Mouse (Mus musculus) olfactory bulb, adult 2 months (tissue): ENCODE results near the gene Ccdc84. TPM values are rescaled to one million over a fixed set of nuclear protein-coding genes. Genes with fewer than 3 reads are reported as not detected.
"Not testable (repeated sequence)": the region's sequence is repeated elsewhere in the genome, so short reads cannot be mapped to it uniquely, and the experiment has no call there.

Source experiments
- H3K27ac ChIP-seq: fragments of 200-500 bp; 2 replicates; pipeline ENCODE4 v1.5.1; 2012; ENCODE audit warnings: low read depth, low read length; ENCODE audit not compliant: insufficient read depth
- H3K4me1 ChIP-seq: fragments of 200-500 bp; 2 replicates; pipeline ENCODE4 v1.6.1; 2012; ENCODE audit warnings: low read length; ENCODE audit not compliant: control insufficient read depth, insufficient read depth
- H3K4me3 ChIP-seq: fragments of 200-500 bp; 2 replicates; pipeline ENCODE4 v1.5.1; 2012; ENCODE audit warnings: mild to moderate bottlenecking, low read depth, low read length, moderate library complexity; ENCODE audit not compliant: insufficient read depth
- CTCF ChIP-seq: fragments of 200-500 bp; IDR thresholded peaks from 2 replicates; pipeline ENCODE4 v1.5.1; 2012; ENCODE audit warnings: low read depth, mild to moderate bottlenecking, low read length, moderate library complexity; ENCODE audit not compliant: insufficient read depth
- POLR2A ChIP-seq: fragments of 200-500 bp; IDR thresholded peaks from 2 replicates; pipeline ENCODE4 v1.6.1; 2012; ENCODE audit warnings: mild to moderate bottlenecking, low read depth, low read length, moderate library complexity; ENCODE audit not compliant: insufficient read depth
- WGBS: fragments of 180-500 bp; shearing (Covaris S2); methylation state at CpG from one replicate; pipeline ENCODE4 v1.1.7; 2018; 5-methylcytosine and 5-hydroxymethylcytosine counted together
- polyA plus RNA-seq: library from polyadenylated mRNA; stranded (reverse); fragments of >200 nt; gene quantifications from 2 replicates; pipeline ENCODE4 v1.2.4, GENCODE M21; 2012; ENCODE audit warnings: low replicate concordance; ENCODE audit not compliant: missing spikeins, insufficient read depth, insufficient read length

The Ccdc84 gene
- polyA plus RNA-seq, 1 experiment: not detected

DNA sequence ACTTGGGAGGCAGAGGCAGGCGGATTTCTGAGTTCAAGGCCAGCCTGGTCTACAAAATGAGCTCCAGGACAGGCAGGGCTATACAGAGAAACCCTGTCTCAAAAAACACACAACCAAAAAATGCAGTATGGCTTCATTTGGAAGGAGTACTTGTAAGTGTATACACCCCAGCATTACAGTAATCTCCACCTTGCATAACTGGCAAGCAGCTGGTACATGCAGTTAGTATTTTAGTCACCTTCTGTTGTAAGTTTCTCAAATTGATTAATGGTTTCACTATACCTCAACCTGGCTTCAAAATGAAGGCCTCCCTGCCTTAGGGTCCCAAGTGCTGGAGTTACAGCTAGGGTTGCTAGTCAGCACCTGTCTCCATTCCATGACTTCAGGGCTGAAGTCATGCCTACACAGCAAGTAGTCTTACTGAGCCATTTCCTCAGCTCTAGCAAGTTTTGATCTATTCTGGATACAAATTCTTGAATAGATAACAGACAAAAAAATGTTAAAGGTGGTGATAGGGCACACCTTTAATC, 6.7 kb downstream of the Ccdc84 start:
- no peak overlapping the region for H3K27ac ChIP-seq
- 85% methylated on average over 1 of the region's 1 CpGs for WGBS
- no peak overlapping the region for H3K4me3 ChIP-seq
- H3K4me1 ChIP-seq: peaks cover 7% of the 10 kb centered on the region; the same call in 1 of the 2 replicates
- no peak for TF ChIP-seq POLR2A
- TF ChIP-seq CTCF: no peak

DNA sequence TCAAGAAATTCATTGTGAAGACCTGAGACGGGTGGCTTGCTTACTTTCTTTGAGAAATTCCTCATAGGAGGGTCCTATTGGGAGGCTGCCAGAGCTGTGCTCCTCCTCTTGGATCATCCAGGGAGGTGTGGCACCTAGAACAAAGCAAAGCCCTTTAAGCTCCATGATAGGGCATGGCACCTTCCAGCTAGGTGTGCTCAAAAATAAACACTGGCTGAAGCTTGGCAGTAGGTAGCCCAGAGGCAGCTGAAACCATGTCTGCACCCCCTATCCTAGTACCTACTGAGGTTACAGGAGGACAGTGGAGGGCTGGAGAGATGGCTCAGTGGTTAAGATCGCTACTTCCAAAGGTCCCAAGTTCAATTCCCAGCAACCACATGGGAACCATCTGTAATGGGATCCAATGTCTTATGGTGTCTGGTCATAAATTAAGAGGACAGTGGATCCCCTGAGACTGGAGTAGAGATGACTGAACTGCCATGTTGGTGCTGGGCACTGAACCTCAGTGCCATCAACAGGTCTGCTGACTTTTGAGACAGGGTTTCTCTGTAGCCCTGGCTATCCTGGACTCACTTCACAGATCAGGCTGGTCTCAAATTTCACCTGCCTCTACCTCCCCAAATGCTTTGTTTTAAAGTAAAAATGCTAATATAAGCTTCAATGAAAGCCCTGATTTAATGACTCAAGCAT, 7.6 kb downstream of the Ccdc84 start:
- 73% methylated on average over 2 of the region's 2 CpGs for WGBS
- Histone ChIP-seq H3K4me1 (peaks cover 7% of the 10 kb centered on the region; the same call in 1 of the 2 replicates), H3K27ac (no peak overlapping the region), H3K4me3 (no peak overlapping the region)
- TF ChIP-seq POLR2A: no peak
- no peak for TF ChIP-seq CTCF

DNA sequence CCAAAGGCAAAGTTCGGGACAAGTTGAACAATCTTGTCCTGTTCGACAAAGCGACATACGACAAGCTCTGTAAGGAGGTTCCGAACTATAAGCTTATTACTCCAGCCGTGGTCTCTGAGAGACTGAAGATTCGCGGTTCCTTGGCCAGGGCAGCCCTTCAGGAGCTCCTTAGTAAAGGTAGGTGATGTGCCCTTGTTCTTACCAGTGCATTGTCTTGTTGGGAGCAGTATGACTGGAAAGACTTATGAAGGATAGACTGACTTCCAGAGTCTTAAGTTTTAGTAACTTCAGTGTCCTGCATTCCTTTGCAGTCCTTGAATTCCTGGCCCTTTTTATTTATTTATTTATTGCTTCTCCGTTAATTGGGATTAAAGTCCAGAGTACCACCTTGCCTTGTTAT, 9.7 kb downstream of the Ccdc84 start:
- not testable (repeated sequence) for H3K4me1 ChIP-seq, H3K27ac ChIP-seq, H3K4me3 ChIP-seq
- 85% methylated on average over 9 of the region's 9 CpGs for WGBS

DNA sequence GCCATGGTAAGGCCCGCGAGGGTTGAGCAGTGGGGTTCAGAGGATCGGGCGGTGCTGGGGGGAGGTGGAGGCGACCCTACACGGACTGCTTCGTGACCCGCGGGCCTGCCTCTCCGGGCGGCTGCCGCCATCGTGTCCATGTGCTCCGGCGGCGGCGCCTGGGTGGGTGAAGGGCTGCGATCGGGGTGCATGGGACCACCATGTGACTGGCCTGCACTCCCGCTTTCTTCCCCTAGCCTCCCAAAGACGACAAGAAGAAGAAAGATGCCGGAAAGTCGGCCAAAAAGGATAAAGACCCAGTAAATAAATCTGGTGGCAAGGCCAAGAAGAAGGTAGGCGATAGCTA, 10.6 kb downstream of the Ccdc84 start:
- WGBS: 0% methylated on average over 24 of the region's 24 CpGs
- Histone ChIP-seq H3K4me1 (peaks cover 7% of the 10 kb centered on the region; the same call in 1 of the 2 replicates), H3K4me3 (peak overlapping the region; percentile 77), H3K27ac (no peak overlapping the region)
- TF ChIP-seq CTCF (no peak), POLR2A (no peak)

DNA sequence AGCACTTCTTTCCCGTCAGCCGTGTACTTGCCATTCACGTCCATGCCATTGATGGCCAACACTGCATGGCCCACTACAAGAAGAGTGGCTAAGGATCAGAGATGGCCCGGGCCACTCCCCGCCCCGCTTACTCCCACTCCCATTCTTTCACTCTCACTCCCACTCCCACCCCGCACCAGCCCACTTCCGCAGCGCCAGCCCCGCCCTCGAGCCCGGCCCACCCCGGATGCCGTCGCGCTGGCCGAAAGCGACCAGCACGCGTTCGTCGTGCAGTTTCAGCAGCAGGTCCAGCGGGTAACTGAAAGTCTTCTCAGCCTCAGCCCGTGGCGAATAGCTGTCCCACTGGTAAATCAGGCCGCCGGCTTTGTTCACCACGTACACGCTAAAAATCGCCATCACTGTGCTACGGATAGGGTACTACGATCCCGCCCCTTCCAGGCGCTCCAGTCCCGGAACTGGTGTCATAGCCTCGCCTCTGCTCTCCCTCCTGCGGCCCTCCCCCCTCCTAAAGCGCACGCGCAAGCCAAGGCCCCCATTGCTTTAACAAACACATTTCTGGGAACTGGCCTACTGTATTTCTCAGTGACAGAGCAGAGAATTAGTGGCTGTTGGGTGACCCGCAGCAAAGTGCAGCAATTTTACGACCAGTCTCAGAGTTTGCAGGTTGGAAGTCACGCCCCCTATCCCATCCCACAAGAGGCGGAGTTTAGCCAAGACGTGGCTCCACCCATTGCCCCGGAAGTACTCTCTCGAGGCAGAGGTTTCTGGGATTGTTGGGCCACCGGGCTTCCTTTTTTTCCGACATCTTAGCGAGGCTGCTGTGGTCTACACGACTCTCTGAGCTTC, 11.2 kb downstream of the Ccdc84 start, which contains the start of the genes Rps25 and Trappc4:
Gene Rps25 (plus strand): TSS at position 234 of the 846 bp plus-strand sequence.
Gene Trappc4 (minus strand): TSS at position 695 of the 846 bp plus-strand sequence.
- H3K27ac ChIP-seq: peak within 1 kb of the TSS; percentile 81
- H3K4me3 ChIP-seq: peak within 1 kb of the TSS; percentile 77
- TF ChIP-seq CTCF (no peak), POLR2A (peak; percentile 42; the same call in 1 of the 2 replicates)
- peaks cover 7% of the 10 kb centered on the region; the same call in 1 of the 2 replicates for H3K4me1 ChIP-seq
- WGBS: under 1% methylated on average over 51 of the region's 51 CpGs

DNA sequence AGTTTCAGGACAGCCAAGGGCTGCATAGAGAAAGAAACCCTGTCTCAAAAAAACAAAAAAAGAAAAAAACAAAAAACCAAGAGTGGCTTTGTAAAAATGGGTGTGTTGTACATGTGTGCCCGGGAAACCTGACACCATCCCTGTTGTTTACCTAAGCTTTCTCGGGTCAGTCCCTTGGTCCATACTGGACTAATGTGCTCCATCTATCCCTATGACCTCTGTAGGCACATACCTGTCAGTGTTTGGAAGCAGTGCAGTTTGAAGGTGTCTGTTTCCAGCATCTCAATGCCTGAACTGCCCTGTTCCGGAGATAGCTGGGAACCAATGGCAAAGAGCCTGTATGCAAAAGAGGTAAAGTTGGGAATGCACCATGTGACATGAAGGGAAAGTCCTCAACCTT, 13.4 kb downstream of the Ccdc84 start:
- no peak overlapping the region for H3K27ac ChIP-seq
- no peak overlapping the region for H3K4me3 ChIP-seq
- WGBS: 80% methylated on average over 3 of the region's 3 CpGs
- TF ChIP-seq POLR2A (no peak), CTCF (no peak)
- H3K4me1 ChIP-seq: peaks cover 7% of the 10 kb centered on the region; the same call in 1 of the 2 replicates

DNA sequence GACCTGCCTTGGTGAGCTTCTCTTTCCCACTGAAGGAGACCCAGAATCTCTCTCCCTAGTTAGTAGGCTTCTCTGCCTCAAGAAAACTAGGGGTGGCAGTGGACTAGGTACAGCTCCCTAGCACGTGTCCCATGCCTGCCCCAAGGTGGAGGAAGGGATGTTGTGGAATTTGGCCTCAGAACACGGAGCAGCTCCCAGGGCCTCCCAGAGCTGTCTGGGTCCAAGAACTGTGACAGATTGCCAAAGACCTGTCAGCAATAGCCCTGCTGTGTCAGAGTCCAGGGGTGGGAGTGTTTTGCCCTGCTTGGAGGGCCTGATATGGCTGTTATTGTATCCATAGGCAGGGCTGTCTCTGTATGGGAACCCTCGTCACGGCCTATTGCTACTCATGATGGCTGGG, 17.3 kb downstream of the Ccdc84 start:
- Histone ChIP-seq H3K4me1 (peaks cover 22% of the 10 kb centered on the region), H3K27ac (no peak overlapping the region), H3K4me3 (no peak overlapping the region)
- no peak for TF ChIP-seq POLR2A
- no peak for TF ChIP-seq CTCF
- 76% methylated on average over 4 of the region's 4 CpGs for WGBS

DNA sequence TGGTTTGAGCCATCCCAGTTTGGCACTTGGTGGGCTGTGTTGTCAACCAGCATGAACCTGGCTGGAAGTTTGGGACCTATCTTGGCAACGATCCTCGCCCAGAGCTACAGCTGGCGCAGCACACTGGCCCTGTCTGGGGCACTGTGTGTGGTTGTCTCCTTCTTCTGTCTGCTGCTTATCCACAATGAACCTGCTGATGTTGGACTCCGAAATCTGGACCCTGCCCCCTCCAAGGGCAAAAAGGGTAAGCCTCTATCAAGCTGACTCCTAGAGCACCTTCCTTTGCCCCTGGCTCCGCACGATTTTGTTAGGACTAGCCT, 18.6 kb downstream of the Ccdc84 start:
- Histone ChIP-seq H3K4me3 (no peak overlapping the region), H3K27ac (no peak overlapping the region), H3K4me1 (peaks cover 22% of the 10 kb centered on the region)
- no peak for TF ChIP-seq POLR2A
- no peak for TF ChIP-seq CTCF
- 86% methylated on average over 6 of the region's 6 CpGs for WGBS
